Mouse (Mus musculus): ENCODE results near the gene Rapgefl1.

DNA sequence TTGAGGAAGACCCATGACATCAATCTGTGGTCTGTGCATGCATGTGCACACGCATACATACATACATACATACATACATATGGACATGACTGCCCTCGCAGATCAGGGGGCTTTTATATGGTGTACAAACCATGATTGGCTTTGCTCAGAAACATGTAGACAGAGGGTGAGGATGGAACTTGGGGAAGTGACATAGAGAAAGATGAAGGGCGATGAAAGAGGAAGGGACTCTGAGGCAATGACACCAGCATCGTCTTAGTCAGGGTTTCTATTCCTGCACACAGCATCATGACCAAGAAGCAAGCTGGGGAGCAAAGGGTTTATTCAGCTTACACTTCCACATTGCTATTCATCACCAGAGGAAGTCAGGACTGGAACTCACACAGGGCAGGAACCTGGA lies 52.5 kb downstream of the Rapgefl1 start:
- TF ChIP-seq CTCF (IDR thresholded peaks at IDR 0.05; ENCODE audit: low read depth, low read length) (no peak), GATA1 (IDR thresholded peaks at IDR 0.05; ENCODE audit: borderline replicate concordance, low read length) (no peak)

Measured in G1E (cell line).